ENCODE assay signal across 8 mouse cellular contexts in the genomic region with DNA sequence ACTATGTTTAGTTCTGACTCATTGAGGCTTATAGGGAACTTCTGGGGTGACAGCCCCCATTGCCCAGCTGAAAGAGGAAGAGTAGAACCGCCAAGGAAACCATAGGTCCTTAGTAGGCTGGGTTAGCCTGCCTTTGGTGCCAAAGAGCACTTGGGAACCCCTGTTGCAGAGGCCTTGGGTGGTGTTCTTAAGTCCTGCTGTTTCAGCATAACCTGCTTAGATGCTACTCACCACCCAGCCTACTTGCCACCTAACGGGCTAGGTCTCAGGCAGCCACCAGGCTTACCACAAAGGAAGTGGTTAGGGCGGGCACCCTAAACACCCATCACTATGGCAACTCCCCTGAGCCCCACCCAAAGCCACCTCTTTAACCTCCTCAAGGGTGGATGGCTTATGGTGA. TPM values are rescaled to one million over a fixed set of nuclear protein-coding genes. Genes with fewer than 3 reads are reported as not detected.
DNase-seq lines count a peak whose midpoint lies in the region; ATAC-seq and TF ChIP-seq lines count a peak whose summit lies in the region.

No protein-coding gene starts in this region.

- DNase-seq in c-Kit-positive CD71-negative TER-119-negative erythroid progenitor cells, embryonic 14.5 days (ENCODE audit: low read depth): peak; percentile 58
- DNase-seq in heart, postnatal 36 days: peak; percentile 13 to 21
- peak; percentile 16 for DNase-seq in lung, adult 2 months
- no peak for DNase-seq in testis, postnatal 14 days (ENCODE audit: low spot score)
- no peak for DNase-seq in urinary bladder, adult 2 months (ENCODE audit: low spot score)
- DNase-seq in frontal cortex, postnatal 25 days (ENCODE audit: low spot score in 2 of 2): no peak

- peak overlapping the region; percentile 71; the same call in 1 of the 2 replicates for H3K9ac ChIP-seq in ES-Bruce4 (ENCODE audit: low read depth, poor library complexity, severe bottlenecking)

- peak overlapping the region; percentile 68; the same call in 1 of the 2 replicates for H3K27ac ChIP-seq in ES-Bruce4 (ENCODE audit: insufficient read depth, low read length)

- no peaks in the 10 kb centered on the region for H3K27me3 ChIP-seq in ES-Bruce4 (ENCODE audit: control insufficient read depth, insufficient read depth, low read length, poor library complexity, severe bottlenecking)

- H3K4me1 ChIP-seq in ES-Bruce4 (ENCODE audit: control insufficient read depth, insufficient read depth, low read length): no peaks in the 10 kb centered on the region
- H3K4me1 ChIP-seq in lung, adult 2 months (ENCODE audit: control insufficient read depth, insufficient read depth, low read length): no peaks in the 10 kb centered on the region

- intact Hi-C loops in heart, postnatal 36 days (cut with DNase I): no loop called here

- WGBS in lung, adult 2 months: 42% methylated on average over 3 of the region's 3 CpGs

- no peak for TF ChIP-seq POLR2A in ES-Bruce4 (IDR thresholded peaks at IDR 0.05; ENCODE audit: insufficient read depth, low read length)
- TF ChIP-seq POLR2A in lung, adult 2 months (IDR thresholded peaks at IDR 0.05; ENCODE audit: borderline replicate concordance, extremely low read depth, low read depth, low read length): no peak

- no peak overlapping the region for H3K4me3 ChIP-seq in ES-Bruce4 (ENCODE audit: low read depth, low read length)
- H3K4me3 ChIP-seq in lung, adult 2 months (replicated peaks; ENCODE audit: extremely low read depth, low read depth, low read length): peak overlapping the region; percentile 50

- no peak for TF ChIP-seq CTCF in ES-Bruce4 (IDR thresholded peaks at IDR 0.05; ENCODE audit: low read depth, low read length)
- TF ChIP-seq CTCF in lung, adult 2 months (IDR thresholded peaks at IDR 0.05; ENCODE audit: insufficient read depth, low read length): no peak

- no peaks in the 10 kb centered on the region for H3K9me3 ChIP-seq in ES-Bruce4 (replicated peaks; ENCODE audit: control insufficient read depth, insufficient read depth, low read length, poor library complexity, severe bottlenecking)

- peaks cover 34% of the 10 kb centered on the region for H3K36me3 ChIP-seq in ES-Bruce4 (ENCODE audit: control insufficient read depth, insufficient read depth, low read length, poor library complexity, severe bottlenecking)

- peak; percentile 74 for ATAC-seq in neutrophil, adult 5-6 weeks (ENCODE audit: extremely low read depth, insufficient number of reproducible peaks, low FRiP score, poor library complexity, severe bottlenecking)

- no peak for TF ChIP-seq EP300 in ES-Bruce4 (IDR thresholded peaks at IDR 0.05; ENCODE audit: insufficient read depth, low read depth, low read length)

RNA-seq across cellular contexts. Expression of a gene that starts 5.8 kb away (rescaled TPM):
- polyA plus RNA-seq in ES-Bruce4 (2011; ENCODE audit: insufficient read depth, insufficient read length, low read depth, missing spikeins): 288 and 325 TPM in 2 replicates
- total RNA-seq in heart, postnatal 36 days (2021): 10 to 100 TPM; 88.3 to 97.0 TPM
- 579 and 648 TPM in 2 replicates for polyA plus RNA-seq in lung, adult 2 months (2012; rRNA removed)
- 1,056 and 1,114 TPM in 2 replicates for total RNA-seq in neutrophil, adult 5-6 weeks (2017)
- 5,313 and 5,579 TPM in 2 replicates for polyA plus RNA-seq in urinary bladder, adult 2 months (2012; rRNA removed)

RNA-seq across cellular contexts. Expression of a gene that starts 10.7 kb away (rescaled TPM):
- 154 and 169 TPM in 2 replicates for polyA plus RNA-seq in ES-Bruce4 (2011; ENCODE audit: insufficient read depth, insufficient read length, low read depth, missing spikeins)
- total RNA-seq in heart, postnatal 36 days (2021): 10 to 100 TPM; 28.2 to 34.0 TPM
- 63.1 and 63.9 TPM in 2 replicates for polyA plus RNA-seq in lung, adult 2 months (2012; rRNA removed)
- 61.5 and 63.0 TPM in 2 replicates for total RNA-seq in neutrophil, adult 5-6 weeks (2017)
- polyA plus RNA-seq in urinary bladder, adult 2 months (2012; rRNA removed): 92.6 and 98.0 TPM in 2 replicates

RNA-seq across cellular contexts. Expression of a gene that starts 26.8 kb away (rescaled TPM):
- polyA plus RNA-seq in ES-Bruce4 (2011; ENCODE audit: insufficient read depth, insufficient read length, low read depth, missing spikeins): 239 and 288 TPM in 2 replicates
- total RNA-seq in heart, postnatal 36 days (2021): 100 to 1,000 TPM; 178 to 213 TPM
- polyA plus RNA-seq in lung, adult 2 months (2012; rRNA removed): 1,085 and 1,289 TPM in 2 replicates
- total RNA-seq in neutrophil, adult 5-6 weeks (2017): 816 and 927 TPM in 2 replicates
- 2,380 and 2,941 TPM in 2 replicates for polyA plus RNA-seq in urinary bladder, adult 2 months (2012; rRNA removed)

RNA-seq across cellular contexts. Expression of a gene that starts 37.9 kb away (rescaled TPM):
- 27.6 and 30.5 TPM in 2 replicates for polyA plus RNA-seq in ES-Bruce4 (2011; ENCODE audit: insufficient read depth, insufficient read length, low read depth, missing spikeins)
- 10 to 100 TPM; 48.4 to 51.9 TPM for total RNA-seq in heart, postnatal 36 days (2021)
- 99.6 and 108 TPM in 2 replicates for polyA plus RNA-seq in lung, adult 2 months (2012; rRNA removed)
- total RNA-seq in neutrophil, adult 5-6 weeks (2017): 124 and 125 TPM in 2 replicates
- 106 and 145 TPM in 2 replicates for polyA plus RNA-seq in urinary bladder, adult 2 months (2012; rRNA removed)

RNA-seq across cellular contexts. Expression of a gene that starts 38.3 kb away (rescaled TPM):
- 3.9 and 5.9 TPM in 2 replicates for polyA plus RNA-seq in ES-Bruce4 (2011; ENCODE audit: insufficient read depth, insufficient read length, low read depth, missing spikeins)
- total RNA-seq in heart, postnatal 36 days (2021): 10 to 100 TPM; 16.1 to 20.6 TPM
- polyA plus RNA-seq in lung, adult 2 months (2012; rRNA removed): 26.1 and 38.3 TPM in 2 replicates
- 31.2 and 32.5 TPM in 2 replicates for total RNA-seq in neutrophil, adult 5-6 weeks (2017)
- 36.1 and 44.7 TPM in 2 replicates for polyA plus RNA-seq in urinary bladder, adult 2 months (2012; rRNA removed)

Comparison
In these comparisons a context has a peak if more than half of its experiments do, and no peak if none do; other contexts are left out.
1. DNase-seq: peak in c-Kit-positive CD71-negative TER-119-negative erythroid progenitor cells, embryonic 14.5 days (single experiment), heart, postnatal 36 days (2 of 2) and lung, adult 2 months (single experiment); none in testis, postnatal 14 days (single experiment), urinary bladder, adult 2 months (single experiment) and frontal cortex, postnatal 25 days (0 of 2).